In the genomic region with DNA sequence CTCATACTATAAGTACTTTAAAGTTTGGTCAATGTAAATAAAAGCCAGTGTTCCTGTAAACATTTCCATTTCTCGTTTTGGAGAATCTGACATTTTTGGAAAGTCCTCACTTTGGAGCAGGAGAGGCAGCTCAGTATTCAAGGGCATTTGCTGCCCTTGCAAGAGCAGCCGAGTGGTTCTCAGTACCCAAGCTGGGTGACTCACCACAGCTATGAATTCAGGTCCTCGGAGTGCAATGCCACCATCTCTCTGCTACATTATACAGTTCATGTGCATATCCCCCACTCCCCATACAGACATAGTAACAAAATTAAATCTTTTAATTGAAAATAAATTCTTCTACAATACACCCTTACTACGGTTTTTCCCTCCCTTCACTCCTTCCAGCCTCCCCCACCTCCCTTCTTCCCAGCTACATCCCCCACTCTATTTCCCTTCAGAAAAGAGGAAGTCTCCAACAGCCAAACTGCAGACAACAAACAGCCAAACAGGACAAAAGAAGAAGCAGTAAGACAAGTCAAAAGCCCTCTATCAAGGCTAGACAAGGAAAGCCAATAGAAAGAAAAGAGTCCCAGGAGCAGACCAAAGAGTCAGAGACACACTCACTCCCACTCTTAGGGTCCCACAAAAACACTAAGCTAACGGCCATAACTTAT, we compare ENCODE assay signal across 17 mouse cellular contexts.
"Had no signal": no experiment of that assay in that cellular context is flagged by ENCODE, and none has a peak within 500 bp of the region (broad histone marks: within the 10 kb centered on the region; RNA-seq: fewer than 3 reads in every experiment).

No protein-coding gene starts in this region.

- H3K4me3 ChIP-seq: layer of hippocampus, adult 2 months; limb, embryonic 10.5 days; liver, embryonic 15.5 days; megakaryocyte, embryonic 14.5 days; midbrain, embryonic 12.5 days; neural tube, embryonic 13.5 days had no signal

- H3K9ac ChIP-seq: liver, embryonic 15.5 days; midbrain, embryonic 12.5 days; neural tube, embryonic 13.5 days had no signal

- ATAC-seq: lung, postnatal 0 days; midbrain, embryonic 16.5 days had no signal

- H3K36me3 ChIP-seq: limb, embryonic 10.5 days; liver, embryonic 15.5 days; neural tube, embryonic 13.5 days had no signal

- H3K27ac ChIP-seq: layer of hippocampus, adult 2 months; limb, embryonic 10.5 days; liver, embryonic 15.5 days; midbrain, embryonic 12.5 days; neural tube, embryonic 13.5 days had no signal

- DNase-seq: kidney, postnatal 10 days; kidney, postnatal 4 days; lung, adult 2 months; lung, postnatal 36 days; retina, postnatal 1 day; right cerebral cortex, postnatal 4 days; spleen, adult 18-20 months; thymus, adult 18-20 months; thymus, postnatal 25 days had no signal

- H3K4me1 ChIP-seq: liver, embryonic 15.5 days; megakaryocyte, embryonic 14.5 days; midbrain, embryonic 12.5 days; neural tube, embryonic 13.5 days had no signal

- H3K27me3 ChIP-seq: liver, embryonic 15.5 days; megakaryocyte, embryonic 14.5 days; midbrain, embryonic 12.5 days; neural tube, embryonic 13.5 days had no signal

- H3K9me3 ChIP-seq: limb, embryonic 10.5 days; liver, embryonic 15.5 days; megakaryocyte, embryonic 14.5 days; midbrain, embryonic 12.5 days; neural tube, embryonic 13.5 days had no signal
